Mouse (Mus musculus) layer of hippocampus, adult 2 months (tissue): ENCODE data around the gene Olfr781. TPM values are rescaled to one million over a fixed set of nuclear protein-coding genes. Genes with fewer than 3 reads are reported as not detected.
"Not testable (repeated sequence)": the region's sequence is repeated elsewhere in the genome, so short reads cannot be mapped to it uniquely, and the experiment has no call there.

ENCODE experiments used
- DNase-seq, 2 experiments: peaks; one replicate each; pipeline ENCODE4 v3.0.0; 2022; ENCODE audit warnings: low spot score in 2 of 2
- H3K27ac ChIP-seq: fragments of 200-600 bp; 2 replicates; pipeline ENCODE4 v1.8.1; 2022
- H3K4me3 ChIP-seq: fragments of 200-600 bp; 2 replicates; pipeline ENCODE4 v1.8.1; 2022; ENCODE audit warnings: mild to moderate bottlenecking
- CTCF ChIP-seq: fragments of 200-600 bp; conservative IDR thresholded peaks from 2 replicates; pipeline ENCODE4 v1.8.1; 2022; ENCODE audit warnings: antibody characterized with exemption, mild to moderate bottlenecking, moderate library complexity
- long read RNA-seq, 2 experiments: library from polyadenylated mRNA; stranded (forward); transcript quantifications; one replicate each; pipeline ENCODE4 v2.0.0; 2021; ENCODE audit warnings: borderline mapping rate in 2 of 2
- total RNA-seq, 2 experiments: library from RNA; stranded (reverse); gene quantifications; 2 replicates each; pipeline ENCODE4 v1.2.3; 2021

Olfr781 gene
- not detected for total RNA-seq
- long read RNA-seq, experiment 1 = 0 reads
- long read RNA-seq, experiment 2 = 0 reads

- no peak for TF ChIP-seq CTCF
- DNase-seq = no peak
Observed at GRCm38 (mm10) chr10:129328554-129328953, at the start of gene Olfr781. Gene Olfr781, plus strand, starts transcription at chr10:129328854.

GRCm38 (mm10) chr10:129312973-129313372 lies 15.7 kb upstream of the Olfr781 start:
- H3K4me3 ChIP-seq, DNase-seq, H3K27ac ChIP-seq: not testable (repeated sequence)

More at GRCm38 (mm10) chr10:129328554-129328953, at the start of gene Olfr781:
- Histone ChIP-seq H3K27ac (no peak within 1 kb of the TSS), H3K4me3 (no peak within 1 kb of the TSS)

GRCm38 (mm10) chr10:129313521-129313920 lies 15.1 kb upstream of the Olfr781 start:
- H3K27ac ChIP-seq, DNase-seq, H3K4me3 ChIP-seq: not testable (repeated sequence)

- Histone ChIP-seq H3K27ac (no peak within 1 kb of the TSS), H3K4me3 (no peak within 1 kb of the TSS)
- no peak for TF ChIP-seq CTCF
Observed at GRCm38 (mm10) chr10:129317817-129318216, 10.8 kb upstream of the Olfr781 start, which contains the start of gene Olfr780. Gene Olfr780, plus strand, starts transcription at chr10:129318117.

GRCm38 (mm10) chr10:129348550-129348949 lies 19.9 kb downstream of the Olfr781 start, which contains the start of gene Olfr782:
Gene Olfr782, plus strand, starts transcription at chr10:129348850.
- DNase-seq = no peak
- TF ChIP-seq CTCF = no peak
- no peak within 1 kb of the TSS for H3K27ac ChIP-seq
- no peak within 1 kb of the TSS for H3K4me3 ChIP-seq

More at GRCm38 (mm10) chr10:129317817-129318216, 10.8 kb upstream of the Olfr781 start, which contains the start of gene Olfr780:
- DNase-seq = no peak

GRCm38 (mm10) chr10:129352475-129352874 lies 23.8 kb downstream of the Olfr781 start:
- DNase-seq, H3K27ac ChIP-seq, H3K4me3 ChIP-seq: not testable (repeated sequence)

- not testable (repeated sequence) for H3K4me3 ChIP-seq, DNase-seq
Observed at GRCm38 (mm10) chr10:129356496-129356895, 27.8 kb downstream of the Olfr781 start.

GRCm38 (mm10) chr10:129357307-129357706 lies 28.7 kb downstream of the Olfr781 start:
- Histone ChIP-seq H3K4me3 (no peak overlapping the region), H3K27ac (no peak overlapping the region)
- DNase-seq = peak; percentile 34 to 49
- no peak for TF ChIP-seq CTCF

More at GRCm38 (mm10) chr10:129356496-129356895, 27.8 kb downstream of the Olfr781 start:
- not testable (repeated sequence) for H3K27ac ChIP-seq

GRCm38 (mm10) chr10:129374051-129374450 lies 45.4 kb downstream of the Olfr781 start:
- H3K27ac ChIP-seq, DNase-seq, H3K4me3 ChIP-seq: not testable (repeated sequence)

Other genes with a start within 250 kb of the Olfr781 start
- gene Olfr767, start 245.9 kb upstream of the Olfr781 start, total RNA-seq = not detected
- not detected for gene Olfr768, start 229.5 kb upstream of the Olfr781 start, total RNA-seq
- not detected for gene Olfr769, start 211.0 kb upstream of the Olfr781 start, total RNA-seq
- not detected for gene Olfr770, start 189.9 kb upstream of the Olfr781 start, total RNA-seq
- gene Olfr771, start 164.1 kb upstream of the Olfr781 start, total RNA-seq = not detected
- gene Olfr772, start 150.9 kb upstream of the Olfr781 start, total RNA-seq = not detected
- gene Olfr773, start 141.4 kb upstream of the Olfr781 start, total RNA-seq = not detected
- not detected for gene Olfr774, start 92.7 kb upstream of the Olfr781 start, total RNA-seq
- gene Olfr775, start 80.4 kb upstream of the Olfr781 start, total RNA-seq = not detected
- gene Olfr776, start 69.7 kb upstream of the Olfr781 start, total RNA-seq = not detected
- gene Olfr777, start 57.4 kb upstream of the Olfr781 start, total RNA-seq = not detected
- gene Olfr780, start 10.7 kb upstream of the Olfr781 start, total RNA-seq = not detected
- not detected for gene Olfr782, start 20.0 kb downstream of the Olfr781 start, total RNA-seq
- gene Olfr784, start 55.2 kb downstream of the Olfr781 start, total RNA-seq = under 1 TPM; 0.10 to 0.18 TPM
- gene Olfr785, start 76.6 kb downstream of the Olfr781 start, total RNA-seq = not detected
- gene Olfr786, start 98.5 kb downstream of the Olfr781 start, total RNA-seq = not detected
- gene Olfr787, start 133.0 kb downstream of the Olfr781 start, total RNA-seq = not detected
- not detected for gene Olfr788, start 142.1 kb downstream of the Olfr781 start, total RNA-seq
- not detected for gene Olfr789, start 155.9 kb downstream of the Olfr781 start, total RNA-seq
- not detected for gene Olfr790, start 169.6 kb downstream of the Olfr781 start, total RNA-seq
- not detected for gene Olfr791, start 192.9 kb downstream of the Olfr781 start, total RNA-seq
- gene Olfr792, start 210.3 kb downstream of the Olfr781 start, total RNA-seq = not detected
- gene Olfr794, start 238.8 kb downstream of the Olfr781 start, total RNA-seq = not detected